ENCODE assay signal across 24 mouse cellular contexts in the genomic region with DNA sequence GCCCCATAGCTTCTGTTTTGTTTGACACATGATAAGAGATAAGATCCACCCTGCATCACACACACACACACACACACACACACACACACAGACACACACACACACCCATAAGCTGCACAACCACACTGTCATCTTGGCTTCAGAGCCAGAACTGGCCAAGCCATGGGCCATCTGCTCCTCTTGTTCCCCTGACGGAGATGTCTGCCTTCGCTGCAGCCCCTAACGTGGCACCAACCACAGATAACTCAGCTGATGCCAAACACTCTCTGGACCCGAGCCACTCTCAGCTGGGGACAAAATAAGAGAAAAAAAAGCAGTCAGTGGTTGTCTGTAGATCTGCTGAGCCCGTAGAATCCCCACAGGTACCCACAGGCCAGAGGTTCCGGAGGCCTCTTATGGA.
DNase-seq lines count a peak whose midpoint lies in the region; ATAC-seq and TF ChIP-seq lines count a peak whose summit lies in the region.
"Had no signal": no experiment of that assay in that cellular context is flagged by ENCODE, and none has a peak within 500 bp of the region (broad histone marks: within the 10 kb centered on the region; RNA-seq: fewer than 3 reads in every experiment).

No protein-coding gene starts in this region.

- no peaks in the 10 kb centered on the region for H3K36me3 ChIP-seq in hindbrain, embryonic 13.5 days
- peaks cover 8% of the 10 kb centered on the region for H3K36me3 ChIP-seq in hindbrain, embryonic 10.5 days
- H3K36me3 ChIP-seq: forebrain, embryonic 10.5 days; heart, embryonic 12.5 days; heart, embryonic 15.5 days; intestine, embryonic 15.5 days had no signal

- WGBS in hindbrain, embryonic 13.5 days: 91% methylated on average over 6 of the region's 6 CpGs
- 89% methylated on average over 6 of the region's 6 CpGs for WGBS in hindbrain, embryonic 10.5 days

- H3K4me1 ChIP-seq in hindbrain, embryonic 13.5 days (replicated peaks): no peaks in the 10 kb centered on the region
- H3K4me1 ChIP-seq in hindbrain, embryonic 10.5 days (replicated peaks): no peaks in the 10 kb centered on the region
- H3K4me1 ChIP-seq: forebrain, embryonic 10.5 days; heart, embryonic 15.5 days; intestine, embryonic 15.5 days had no signal

- H3K27me3 ChIP-seq in hindbrain, embryonic 13.5 days: no peaks in the 10 kb centered on the region
- H3K27me3 ChIP-seq in hindbrain, embryonic 10.5 days (ENCODE audit: insufficient read depth, poor library complexity, severe bottlenecking): no peaks in the 10 kb centered on the region
- H3K27me3 ChIP-seq: heart, embryonic 15.5 days; intestine, embryonic 15.5 days had no signal

- no peak overlapping the region for H3K4me3 ChIP-seq in hindbrain, embryonic 13.5 days
- no peak overlapping the region for H3K4me3 ChIP-seq in hindbrain, embryonic 10.5 days
- H3K4me3 ChIP-seq in left cerebral cortex, adult 2 months: no peak overlapping the region
- H3K4me3 ChIP-seq: forebrain, embryonic 10.5 days; gastrocnemius, adult 2 months; heart, embryonic 12.5 days; heart, embryonic 15.5 days; intestine, embryonic 15.5 days had no signal

- TF ChIP-seq CTCF in left cerebral cortex, adult 2 months (IDR thresholded peaks at IDR 0.05): no peak

- ATAC-seq in hindbrain, embryonic 13.5 days (ENCODE audit: low FRiP score): peak; percentile 25; the same call in 1 of the 2 replicates
- ATAC-seq: activated CD4-positive, CD25-positive, alpha-beta regulatory T cell, adult 4 months; forebrain, embryonic 14.5 days; forebrain, postnatal 0 days; intestine, embryonic 15.5 days had no signal

- no peak overlapping the region for H3K27ac ChIP-seq in hindbrain, embryonic 13.5 days
- no peak overlapping the region for H3K27ac ChIP-seq in hindbrain, embryonic 10.5 days
- no peak overlapping the region for H3K27ac ChIP-seq in left cerebral cortex, adult 2 months
- H3K27ac ChIP-seq: forebrain, embryonic 10.5 days; gastrocnemius, adult 2 months; heart, embryonic 15.5 days; intestine, embryonic 15.5 days had no signal

- no peak overlapping the region for H3K9ac ChIP-seq in hindbrain, embryonic 13.5 days
- H3K9ac ChIP-seq: forebrain, postnatal 0 days; heart, embryonic 12.5 days; heart, embryonic 15.5 days; intestine, embryonic 15.5 days had no signal

- peak; percentile 83 to 89 for DNase-seq in cerebellum, postnatal 10 days
- DNase-seq in cerebellum, adult 11 months: no peak
- no peak for DNase-seq in hindbrain, embryonic 10.5 days (ENCODE audit: low spot score)
- peak; percentile 77 for DNase-seq in left cerebral cortex, postnatal 4 days
- no peak for DNase-seq in left cerebral cortex, adult 2 months (ENCODE audit: extremely low spot score in 1 of 2, low spot score in 2 of 2)
- peak; percentile 20 for DNase-seq in brain, adult 2 months (ENCODE audit: low read depth, low spot score)
- no peak for DNase-seq in retina, embryonic 14.5 days (ENCODE audit: low spot score)
- DNase-seq: adrenal gland, adult 8-10 months; adrenal gland, postnatal 25 days; cerebellum, adult 8-10 months; forebrain, postnatal 0 days; gastrocnemius, adult 2 months; gastrocnemius, postnatal 14 days; heart, adult 11 months; heart, postnatal 10 days; heart, postnatal 36 days; kidney, adult 11 months had no signal

- intact Hi-C loops in left cerebral cortex, postnatal 4 days (cut with DNase I): no loop called here
- intact Hi-C loops in left cerebral cortex, adult 2 months (cut with DNase I): no loop called here

- no peaks in the 10 kb centered on the region for H3K9me3 ChIP-seq in hindbrain, embryonic 13.5 days
- no peaks in the 10 kb centered on the region for H3K9me3 ChIP-seq in hindbrain, embryonic 10.5 days
- H3K9me3 ChIP-seq: forebrain, embryonic 10.5 days; heart, embryonic 12.5 days; heart, embryonic 15.5 days; intestine, embryonic 15.5 days had no signal

- H3K4me2 ChIP-seq in hindbrain, embryonic 13.5 days: no peak overlapping the region
- H3K4me2 ChIP-seq: heart, embryonic 12.5 days; heart, embryonic 15.5 days; intestine, embryonic 15.5 days had no signal

Comparison
In these comparisons a context has a peak if more than half of its experiments do, and no peak if none do; other contexts are left out.
1. DNase-seq: peak in cerebellum, postnatal 10 days (2 of 2), left cerebral cortex, postnatal 4 days (single experiment) and brain, adult 2 months (single experiment); none in cerebellum, adult 11 months (single experiment), hindbrain, embryonic 10.5 days (single experiment), left cerebral cortex, adult 2 months (0 of 2) and retina, embryonic 14.5 days (single experiment).